Mouse (Mus musculus) brain, embryonic 14.5 days (tissue): Measurements from ENCODE around the gene Epb41.

Experiments
- CTCF ChIP-seq: fragments of 200-500 bp; IDR thresholded peaks from 2 replicates; pipeline ENCODE4 v1.5.1; 2012; ENCODE audit warnings: inconsistent platforms, mild to moderate bottlenecking, moderate library complexity, borderline replicate concordance; ENCODE audit not compliant: insufficient read depth, insufficient read length; ENCODE audit errors: extremely low read depth
- POLR2A ChIP-seq: fragments of 200-500 bp; IDR thresholded peaks from 2 replicates; pipeline ENCODE4 v1.6.1; 2012; ENCODE audit warnings: mild to moderate bottlenecking, inconsistent platforms, borderline replicate concordance; ENCODE audit not compliant: poor library complexity, insufficient read depth, insufficient read length, severe bottlenecking; ENCODE audit errors: extremely low read depth

DNA sequence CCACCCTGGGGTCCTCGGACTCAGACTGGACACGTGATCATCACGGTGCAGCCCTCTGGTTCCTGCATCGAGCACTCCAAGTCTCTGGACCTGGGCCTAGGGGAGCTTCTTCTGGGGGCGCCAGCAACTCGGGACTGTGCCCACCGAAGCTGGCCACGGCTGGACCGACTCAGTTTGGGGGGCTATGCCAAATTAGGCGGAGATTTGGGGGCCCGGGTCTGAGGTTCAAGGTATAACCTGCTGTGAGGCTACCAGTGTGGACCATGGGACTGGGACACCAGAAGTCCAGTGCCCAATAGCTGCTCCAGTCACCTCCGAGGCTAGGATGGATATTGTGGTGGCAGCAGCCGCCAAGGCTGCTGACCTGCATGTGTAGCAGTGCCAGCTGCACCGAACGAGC, 152.7 kb downstream of the Epb41 start:
- TF ChIP-seq CTCF (no peak), POLR2A (no peak)
